Mouse (Mus musculus) thymus, postnatal 10 days (tissue): Measurements from ENCODE around the gene Vgll4.
A peak's percentile ranks its signal among the peaks of the same experiment; 100 is the strongest.

ENCODE experiments used
- DNase-seq, 2 experiments: peaks; one replicate each; pipeline ENCODE4 v3.0.0; 2021; ENCODE audit warnings: low spot score in 2 of 2

Vgll4 gene

GRCm38 (mm10) chr6:114974331-114974730 lies 4.5 kb upstream of the Vgll4 start:
- no peak for DNase-seq

- no peak for DNase-seq
Measured at GRCm38 (mm10) chr6:114972988-114973387, 3.2 kb upstream of the Vgll4 start.

- DNase-seq: no peak
Measured at GRCm38 (mm10) chr6:114970895-114971294, 1.1 kb upstream of the Vgll4 start.

GRCm38 (mm10) chr6:114970386-114970785 lies 592 bp upstream of the Vgll4 start:
- DNase-seq: no peak

GRCm38 (mm10) chr6:114968361-114969212 lies 1.2 kb downstream of the Vgll4 start:
- peak in 1 of 2 experiments; percentile 12 for DNase-seq

GRCm38 (mm10) chr6:114967623-114968022 lies 2.2 kb downstream of the Vgll4 start:
- DNase-seq: no peak

- no peak for DNase-seq
Measured at GRCm38 (mm10) chr6:114966396-114967154, 3.2 kb downstream of the Vgll4 start.

- DNase-seq: no peak
Measured at GRCm38 (mm10) chr6:114965802-114966201, 4.0 kb downstream of the Vgll4 start.

- no peak for DNase-seq
Measured at GRCm38 (mm10) chr6:114965396-114965795, 4.4 kb downstream of the Vgll4 start.

- DNase-seq: no peak
Measured at GRCm38 (mm10) chr6:114964235-114964634, 5.6 kb downstream of the Vgll4 start.

- DNase-seq: no peak
Measured at GRCm38 (mm10) chr6:114963636-114964035, 6.2 kb downstream of the Vgll4 start.

- no peak for DNase-seq
Measured at GRCm38 (mm10) chr6:114961276-114962068, 8.3 kb downstream of the Vgll4 start.

GRCm38 (mm10) chr6:114959012-114959398 lies 10.8 kb downstream of the Vgll4 start:
- no peak for DNase-seq

- no peak for DNase-seq
Measured at GRCm38 (mm10) chr6:114958249-114959011, 11.4 kb downstream of the Vgll4 start.

- no peak for DNase-seq
Measured at GRCm38 (mm10) chr6:114957756-114958155, 12.0 kb downstream of the Vgll4 start.

- no peak for DNase-seq
Measured at GRCm38 (mm10) chr6:114954496-114954895, 15.3 kb downstream of the Vgll4 start.

- no peak for DNase-seq
Measured at GRCm38 (mm10) chr6:114953601-114954000, 16.2 kb downstream of the Vgll4 start.

GRCm38 (mm10) chr6:114952356-114952755 lies 17.4 kb downstream of the Vgll4 start:
- no peak for DNase-seq

- DNase-seq: no peak
Measured at GRCm38 (mm10) chr6:114944456-114945438, 25.0 kb downstream of the Vgll4 start.

GRCm38 (mm10) chr6:114941201-114941849 lies 28.5 kb downstream of the Vgll4 start:
- DNase-seq: no peak
